Mouse (Mus musculus) kidney, embryonic 16.5 days (tissue): ENCODE data around the gene Olfr586. TPM values are rescaled to one million over a fixed set of nuclear protein-coding genes. Genes with fewer than 3 reads are reported as not detected.

Experiments used
- ATAC-seq: fragments of 200-750 bp; cut with Nextera tagmentation; 2 replicates; pipeline ENCODE4 v1.8.0; 2017; ENCODE audit warnings: moderate TSS enrichment; ENCODE audit not compliant: low FRiP score, low TSS enrichment
- H3K27ac ChIP-seq: fragments of 300-500 bp; sonication (generic); 2 replicates; pipeline ENCODE4 v1.5.1; 2014; ENCODE audit warnings: low read length
- H3K27me3 ChIP-seq: fragments of 300-500 bp; sonication (generic); 2 replicates; pipeline ENCODE4 v1.6.1; 2014; ENCODE audit warnings: low read length, control low read depth, mixed read lengths; ENCODE audit not compliant: insufficient read depth
- H3K36me3 ChIP-seq: fragments of 300-500 bp; sonication (generic); 2 replicates; pipeline ENCODE4 v1.6.1; 2014; ENCODE audit warnings: low read length, control low read depth, mixed read lengths; ENCODE audit not compliant: insufficient read depth
- H3K4me1 ChIP-seq: fragments of 300-500 bp; sonication (generic); 2 replicates; pipeline ENCODE4 v1.6.1; 2014; ENCODE audit warnings: low read length, control low read depth, mixed read lengths; ENCODE audit not compliant: insufficient read depth
- H3K4me2 ChIP-seq: fragments of 300-500 bp; sonication (generic); replicated peaks from 2 replicates; pipeline ENCODE4 v1.6.1; 2014; ENCODE audit warnings: low read depth, low read length
- H3K4me3 ChIP-seq: fragments of 300-500 bp; sonication (generic); 2 replicates; pipeline ENCODE4 v1.5.1; 2014; ENCODE audit warnings: mild to moderate bottlenecking, low read length
- H3K9ac ChIP-seq: fragments of 300-500 bp; sonication (generic); replicated peaks from 2 replicates; pipeline ENCODE4 v1.6.1; 2014; ENCODE audit warnings: low read length
- H3K9me3 ChIP-seq: fragments of 300-500 bp; sonication (generic); 2 replicates; pipeline ENCODE4 v1.6.1; 2016; ENCODE audit warnings: low read length, control low read depth
- WGBS: fragments of 180-500 bp; shearing (Covaris S2); extraction: QIAGEN DNeasy Blood & Tissue Kit; methylation state at CpG from one replicate; pipeline ENCODE4 v1.1.7; 2014; 5-methylcytosine and 5-hydroxymethylcytosine counted together
- polyA plus RNA-seq: library from polyadenylated mRNA; unstranded; fragments of >200 nt; fragmentation: Nextera tagmentation; extraction: Ambion mirVana; gene quantifications from 2 replicates; pipeline ENCODE4 v1.2.1, GENCODE M21; 2015

Olfr586 gene
- not detected in 2 replicates for polyA plus RNA-seq

DNA sequence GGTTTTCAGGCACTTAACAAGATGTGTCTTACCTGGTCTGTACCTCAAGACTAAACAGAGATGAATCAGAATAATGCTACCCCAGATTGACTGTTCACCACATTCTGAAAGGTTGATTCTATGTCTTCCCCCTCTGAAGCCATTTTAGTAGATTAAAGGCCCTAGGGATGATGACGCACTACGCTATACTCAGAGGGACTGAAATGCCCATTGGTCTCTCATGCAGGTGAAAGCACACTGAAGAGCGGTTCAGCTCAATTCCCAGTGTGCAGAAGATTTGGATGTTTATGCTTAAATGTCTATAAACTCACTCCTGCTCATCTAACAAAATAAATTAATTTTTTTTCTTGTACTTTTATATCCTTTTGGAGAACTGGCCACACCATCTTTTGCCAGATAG lies at the start of gene Olfr586:
Gene Olfr586, minus strand, starts transcription at position 101 of the 400 bp plus-strand sequence.
- ATAC-seq, result no peak
- H3K4me1 ChIP-seq, result no peaks in the 10 kb centered on the region
- no peaks in the 10 kb centered on the region for H3K9me3 ChIP-seq

DNA sequence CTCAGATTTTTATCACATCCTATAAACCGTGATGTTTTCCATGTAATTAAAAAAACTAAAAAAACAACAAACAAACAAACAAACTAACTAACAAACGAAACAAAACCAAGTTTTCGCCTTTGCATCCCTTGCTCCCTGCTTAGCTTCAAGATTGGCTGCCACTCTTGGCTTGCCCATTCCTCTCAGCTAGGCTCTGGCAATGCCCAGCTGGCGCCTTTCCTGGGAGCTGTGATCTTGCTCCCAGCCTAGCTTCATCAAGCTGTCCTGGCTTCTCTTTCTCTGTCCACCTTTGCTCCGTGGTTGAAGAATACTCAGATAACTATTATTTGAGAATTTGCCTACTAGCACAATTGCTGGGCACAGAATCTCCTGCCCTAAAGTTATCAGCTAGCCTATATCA lies 44.3 kb upstream of the Olfr586 start:
- Histone ChIP-seq H3K4me3 (no peak overlapping the region), H3K36me3 (no peaks in the 10 kb centered on the region), H3K27ac (no peak overlapping the region), H3K4me2 (no peak overlapping the region), H3K4me1 (no peaks in the 10 kb centered on the region), H3K9me3 (no peaks in the 10 kb centered on the region), H3K9ac (no peak overlapping the region), H3K27me3 (no peaks in the 10 kb centered on the region)
- no peak for ATAC-seq
- WGBS, result 80% methylated on average over 5 of the region's 5 CpGs

More for the DNA sequence above, at the start of gene Olfr586:
- Histone ChIP-seq H3K27me3 (no peaks in the 10 kb centered on the region), H3K36me3 (no peaks in the 10 kb centered on the region), H3K4me3 (no peak within 1 kb of the TSS), H3K9ac (no peak within 1 kb of the TSS), H3K4me2 (no peak within 1 kb of the TSS), H3K27ac (no peak within 1 kb of the TSS)
- WGBS, result 90% methylated on average over 3 of the region's 3 CpGs

DNA sequence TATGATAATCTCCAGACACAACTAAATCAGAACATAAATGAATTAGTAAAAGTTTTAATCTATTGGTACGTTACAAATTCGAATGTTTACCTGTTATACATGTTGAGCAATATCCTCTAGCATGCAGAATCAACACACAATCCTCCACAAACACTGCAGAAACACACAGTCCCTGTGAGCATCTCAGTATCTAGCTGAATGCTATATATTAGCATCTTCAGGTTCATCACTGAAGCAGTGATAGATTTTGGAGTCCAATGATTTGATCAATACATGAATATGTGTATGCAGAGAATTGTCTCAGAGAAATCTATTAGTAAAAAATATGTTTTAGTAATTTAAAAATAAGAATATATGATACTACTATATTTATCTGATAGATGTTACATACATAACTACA lies 30.8 kb upstream of the Olfr586 start, which contains the start of gene Olfr589:
Gene Olfr589, minus strand, starts transcription at position 101 of the 400 bp plus-strand sequence.
- Histone ChIP-seq H3K9ac (no peak within 1 kb of the TSS), H3K4me3 (no peak within 1 kb of the TSS), H3K27me3 (no peaks in the 10 kb centered on the region), H3K36me3 (no peaks in the 10 kb centered on the region), H3K9me3 (no peaks in the 10 kb centered on the region), H3K4me2 (no peak within 1 kb of the TSS), H3K4me1 (no peaks in the 10 kb centered on the region), H3K27ac (no peak within 1 kb of the TSS)
- ATAC-seq, result no peak
- 63% methylated on average over 2 of the region's 2 CpGs for WGBS

- H3K27me3 ChIP-seq, result no peaks in the 10 kb centered on the region
- H3K9me3 ChIP-seq, result no peaks in the 10 kb centered on the region
- ATAC-seq, result no peak
- H3K9ac ChIP-seq, result no peak within 1 kb of the TSS
- no peak within 1 kb of the TSS for H3K27ac ChIP-seq
- no peaks in the 10 kb centered on the region for H3K36me3 ChIP-seq
- H3K4me3 ChIP-seq, result no peak within 1 kb of the TSS
- H3K4me2 ChIP-seq, result no peak within 1 kb of the TSS
- H3K4me1 ChIP-seq, result no peaks in the 10 kb centered on the region
- WGBS, result 85% methylated on average over 1 of the region's 1 CpGs
These were observed 15.1 kb upstream of the Olfr586 start, which contains the start of gene Olfr588-ps1 for GRCm38 (mm10) chr7:103140579-103140978. Olfr588-ps1 (plus strand) TSS chr7:103140879.

DNA sequence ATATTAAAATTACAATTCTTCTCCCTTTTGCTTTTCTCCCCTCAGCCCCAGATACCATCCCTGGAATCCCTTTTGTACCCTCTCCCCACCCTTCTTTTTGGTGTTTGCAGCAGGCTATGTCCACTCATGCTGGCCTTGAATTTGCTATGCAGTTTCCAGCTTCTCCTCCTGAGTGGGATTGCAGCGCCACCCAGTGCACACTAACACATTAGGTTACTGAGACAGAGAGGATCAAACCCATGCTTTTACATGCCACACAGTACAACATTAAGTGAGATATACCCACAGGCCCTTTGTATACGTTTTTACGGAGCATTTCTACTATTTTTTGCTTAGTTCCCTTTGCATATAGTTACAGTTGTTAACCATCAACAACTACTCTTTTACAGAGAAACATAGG lies 6.0 kb downstream of the Olfr586 start:
- Histone ChIP-seq H3K9ac (no peak overlapping the region), H3K4me3 (no peak overlapping the region), H3K36me3 (no peaks in the 10 kb centered on the region), H3K9me3 (no peaks in the 10 kb centered on the region), H3K4me2 (no peak overlapping the region), H3K27me3 (no peaks in the 10 kb centered on the region), H3K27ac (no peak overlapping the region), H3K4me1 (no peaks in the 10 kb centered on the region)
- 44% methylated on average over 3 of the region's 3 CpGs for WGBS
- no peak for ATAC-seq

- no peaks in the 10 kb centered on the region for H3K9me3 ChIP-seq
- no peak within 1 kb of the TSS for H3K27ac ChIP-seq
- WGBS, result 71% methylated on average over 1 of the region's 1 CpGs
- no peak for ATAC-seq
- H3K9ac ChIP-seq, result no peak within 1 kb of the TSS
- H3K36me3 ChIP-seq, result no peaks in the 10 kb centered on the region
- H3K27me3 ChIP-seq, result no peaks in the 10 kb centered on the region
- H3K4me1 ChIP-seq, result no peaks in the 10 kb centered on the region
- H3K4me2 ChIP-seq, result no peak within 1 kb of the TSS
- H3K4me3 ChIP-seq, result no peak within 1 kb of the TSS
These were observed 28.0 kb downstream of the Olfr586 start, which contains the start of gene Olfr585 for GRCm38 (mm10) chr7:103097420-103097819. Olfr585 (plus strand) TSS chr7:103097720.

DNA sequence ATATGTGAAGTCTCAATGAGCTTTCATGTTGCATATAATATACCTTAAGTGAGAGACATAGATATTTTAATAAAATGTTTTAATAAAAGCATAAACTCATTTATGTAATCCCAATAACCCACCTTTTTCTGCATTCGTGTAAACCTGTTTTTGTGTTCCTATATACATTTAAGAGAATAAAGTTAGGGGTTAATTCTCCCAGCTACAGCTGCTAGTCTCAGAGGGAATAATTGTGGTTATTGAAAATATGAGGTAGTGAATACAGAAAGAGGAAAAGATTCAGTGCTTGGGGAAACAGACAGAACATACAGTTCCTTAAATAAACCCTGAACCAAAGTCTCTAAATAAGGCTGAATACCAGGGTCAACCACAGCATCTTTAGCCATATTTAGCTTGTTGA lies 43.9 kb downstream of the Olfr586 start, which contains the start of gene Olfr584:
Gene Olfr584, plus strand, starts transcription at position 301 of the 400 bp plus-strand sequence.
- Histone ChIP-seq H3K4me2 (no peak within 1 kb of the TSS), H3K9ac (no peak within 1 kb of the TSS), H3K4me3 (no peak within 1 kb of the TSS), H3K36me3 (no peaks in the 10 kb centered on the region), H3K4me1 (no peaks in the 10 kb centered on the region), H3K9me3 (no peaks in the 10 kb centered on the region), H3K27ac (no peak within 1 kb of the TSS), H3K27me3 (no peaks in the 10 kb centered on the region)
- ATAC-seq, result no peak
- WGBS, result 84% methylated on average over 1 of the region's 1 CpGs

Other genes starting within 250 kb of the Olfr586 start
- gene Olfr568, start 248.5 kb downstream of the Olfr586 start, polyA plus RNA-seq, result not detected in 2 replicates
- not detected in 2 replicates for gene Olfr569, start 234.8 kb downstream of the Olfr586 start, polyA plus RNA-seq
- gene Olfr570, start 231.1 kb downstream of the Olfr586 start, polyA plus RNA-seq, result not detected in 2 replicates
- gene Olfr571, start 208.1 kb downstream of the Olfr586 start, polyA plus RNA-seq, result not detected in 2 replicates
- gene Olfr572, start 201.2 kb downstream of the Olfr586 start, polyA plus RNA-seq, result not detected in 2 replicates
- gene Olfr573-ps1, start 183.1 kb downstream of the Olfr586 start, polyA plus RNA-seq, result not detected in 2 replicates
- gene Olfr574, start 177.2 kb downstream of the Olfr586 start, polyA plus RNA-seq, result not detected in 2 replicates
- gene Olfr575, start 166.9 kb downstream of the Olfr586 start, polyA plus RNA-seq, result not detected in 2 replicates
- gene Olfr576, start 163.0 kb downstream of the Olfr586 start, polyA plus RNA-seq, result not detected in 2 replicates
- gene Olfr577, start 149.7 kb downstream of the Olfr586 start, polyA plus RNA-seq, result not detected in 2 replicates
- gene Olfr578, start 136.3 kb downstream of the Olfr586 start, polyA plus RNA-seq, result not detected in 2 replicates
- not detected in 2 replicates for gene Olfr582, start 87.6 kb downstream of the Olfr586 start, polyA plus RNA-seq
- not detected in 2 replicates for gene Olfr583, start 74.3 kb downstream of the Olfr586 start, polyA plus RNA-seq
- not detected in 2 replicates for gene Olfr584, start 43.8 kb downstream of the Olfr586 start, polyA plus RNA-seq
- not detected in 2 replicates for gene Olfr585, start 27.9 kb downstream of the Olfr586 start, polyA plus RNA-seq
- not detected in 2 replicates for gene Olfr588-ps1, start 15.2 kb upstream of the Olfr586 start, polyA plus RNA-seq
- gene Olfr589, start 30.7 kb upstream of the Olfr586 start, polyA plus RNA-seq, result not detected in 2 replicates
- gene Olfr591, start 52.7 kb upstream of the Olfr586 start, polyA plus RNA-seq, result not detected in 2 replicates
- not detected in 2 replicates for gene Olfr592, start 59.2 kb upstream of the Olfr586 start, polyA plus RNA-seq
- not detected in 2 replicates for gene Olfr593, start 86.2 kb upstream of the Olfr586 start, polyA plus RNA-seq
- not detected in 2 replicates for gene Olfr594, start 91.4 kb upstream of the Olfr586 start, polyA plus RNA-seq
- gene Usp17ld, start 126.9 kb upstream of the Olfr586 start, polyA plus RNA-seq, result not detected in 2 replicates
- gene Olfr596, start 180.0 kb upstream of the Olfr586 start, polyA plus RNA-seq, result not detected in 2 replicates
- not detected in 2 replicates for gene Olfr597, start 190.7 kb upstream of the Olfr586 start, polyA plus RNA-seq
- not detected in 2 replicates for gene Olfr598, start 197.9 kb upstream of the Olfr586 start, polyA plus RNA-seq
- not detected in 2 replicates for gene Olfr599, start 210.3 kb upstream of the Olfr586 start, polyA plus RNA-seq
- gene Olfr600, start 224.0 kb upstream of the Olfr586 start, polyA plus RNA-seq, result not detected in 2 replicates
- not detected in 2 replicates for gene Olfr601, start 237.0 kb upstream of the Olfr586 start, polyA plus RNA-seq